Mouse (Mus musculus) CH12.LX (cell line): ENCODE results near the gene Dgcr8. TPM values are rescaled to one million over a fixed set of nuclear protein-coding genes. Genes with fewer than 3 reads are reported as not detected.

Experiments used
- DNase-seq: peaks from one replicate; pipeline ENCODE4 v3.0.0-alpha.2; 2013; ENCODE audit errors: extremely low read depth
- H3K27ac ChIP-seq: 2 replicates; pipeline ENCODE4 v1.5.1; 2012; ENCODE audit warnings: low read depth, mild to moderate bottlenecking, control low read depth, moderate library complexity; ENCODE audit not compliant: insufficient read depth
- H3K27me3 ChIP-seq: replicated peaks from 2 replicates; pipeline ENCODE3; 2012; ENCODE audit warnings: inconsistent platforms
- H3K36me3 ChIP-seq, 2 experiments: replicated peaks in 1 of 2; 2 replicates each; pipeline versions ENCODE3 to v1.6.1; 2012; ENCODE audit warnings: inconsistent platforms in 1 of 2, low read length in 1 of 2, mild to moderate bottlenecking in 1 of 2, mixed read lengths in 1 of 2, moderate library complexity in 1 of 2; ENCODE audit not compliant: control insufficient read depth in 1 of 2, insufficient read depth in 1 of 2
- H3K4me1 ChIP-seq, 2 experiments: 2 replicates each; pipeline ENCODE4 v1.6.1; 2012; ENCODE audit warnings: inconsistent platforms in 1 of 2, moderate library complexity in 1 of 2; ENCODE audit not compliant: insufficient read depth in 2 of 2, control insufficient read depth in 1 of 2
- H3K4me2 ChIP-seq: 2 replicates; pipeline ENCODE4 v1.6.1; 2012; ENCODE audit warnings: low read depth, mild to moderate bottlenecking, control low read depth; ENCODE audit not compliant: poor library complexity, insufficient read depth, severe bottlenecking
- H3K4me3 ChIP-seq, 3 experiments: fragments of 150-350 bp in 1 of 3; sonication (generic) in 1 of 3; replicated peaks in 1 of 3; 2 replicates each; pipeline versions ENCODE3 to v1.5.1; 2011 to 2012; ENCODE audit warnings: low read depth in 2 of 3, low read length in 2 of 3, mild to moderate bottlenecking in 2 of 3, moderate library complexity in 2 of 3, control low read depth in 1 of 3, improper control_type of control experiment in 1 of 3, inconsistent platforms in 1 of 3, mixed read lengths in 1 of 3; ENCODE audit not compliant: poor library complexity in 1 of 3
- H3K79me2 ChIP-seq: replicated peaks from 2 replicates; pipeline ENCODE4 v1.6.1; 2012; ENCODE audit warnings: mild to moderate bottlenecking, moderate library complexity; ENCODE audit not compliant: control insufficient read depth, poor library complexity, insufficient read depth, severe bottlenecking; ENCODE audit errors: extremely low read depth
- H3K9ac ChIP-seq: 2 replicates; pipeline ENCODE4 v1.6.1; 2012; ENCODE audit warnings: low read depth, mild to moderate bottlenecking, control low read depth, moderate library complexity; ENCODE audit not compliant: insufficient read depth
- H3K9me3 ChIP-seq: replicated peaks from 2 replicates; pipeline ENCODE3; 2012; ENCODE audit warnings: low read length, inconsistent platforms, mixed read lengths
- BHLHE40 ChIP-seq: IDR thresholded peaks from 2 replicates; pipeline ENCODE4 v1.6.1; 2011; ENCODE audit warnings: mild to moderate bottlenecking, low read depth, low read length, improper control_type of control experiment
- CHD2 ChIP-seq: IDR thresholded peaks from 2 replicates; pipeline ENCODE4 v1.6.1; 2011; ENCODE audit warnings: low read length, improper control_type of control experiment
- CTCF ChIP-seq, 2 experiments: IDR thresholded peaks in 1 of 2; conservative IDR thresholded peaks in 1 of 2; 2 replicates each; pipeline ENCODE4 v1.5.1; 2011 to 2012; ENCODE audit warnings: low read depth in 2 of 2, low read length in 2 of 2, improper control_type of control experiment in 1 of 2, inconsistent platforms in 1 of 2, mild to moderate bottlenecking in 1 of 2, moderate library complexity in 1 of 2
- E2F4 ChIP-seq: IDR thresholded peaks from 2 replicates; pipeline ENCODE4 v1.6.1; 2011; ENCODE audit warnings: low read depth, low read length, improper control_type of control experiment; ENCODE audit not compliant: insufficient replicate concordance
- ELF1 ChIP-seq: IDR thresholded peaks from 2 replicates; pipeline ENCODE4 v1.6.1; 2014; ENCODE audit warnings: low read depth, mild to moderate bottlenecking, inconsistent platforms, low read length, improper control_type of control experiment
- EP300 ChIP-seq: IDR thresholded peaks from 2 replicates; pipeline ENCODE4 v1.6.1; 2011; ENCODE audit warnings: low read length, improper control_type of control experiment
- GABPA ChIP-seq: IDR thresholded peaks from 2 replicates; pipeline ENCODE4 v1.6.1; 2012; ENCODE audit warnings: low read depth, low read length, improper control_type of control experiment, inconsistent platforms; ENCODE audit not compliant: insufficient replicate concordance
- HCFC1 ChIP-seq: IDR thresholded peaks from 2 replicates; pipeline ENCODE4 v1.6.1; 2012; ENCODE audit warnings: low read depth, mild to moderate bottlenecking, inconsistent platforms, low read length, improper control_type of control experiment
- IRF4 ChIP-seq: IDR thresholded peaks from 2 replicates; pipeline ENCODE4 v1.6.1; 2014; ENCODE audit warnings: low read depth, mild to moderate bottlenecking, inconsistent platforms, low read length, improper control_type of control experiment
- KAT2A ChIP-seq: IDR thresholded peaks from 2 replicates; pipeline ENCODE4 v1.6.1; 2012; ENCODE audit warnings: low read length, improper control_type of control experiment, inconsistent platforms; ENCODE audit not compliant: insufficient replicate concordance
- MAFK ChIP-seq: IDR thresholded peaks from 2 replicates; pipeline ENCODE4 v1.6.1; 2011; ENCODE audit warnings: low read length, improper control_type of control experiment; ENCODE audit not compliant: insufficient replicate concordance
- MAX ChIP-seq: IDR thresholded peaks from 2 replicates; pipeline ENCODE4 v1.6.1; 2011; ENCODE audit warnings: low read length, improper control_type of control experiment
- MAZ ChIP-seq: IDR thresholded peaks from 2 replicates; pipeline ENCODE4 v1.6.1; 2012; ENCODE audit warnings: low read depth, mild to moderate bottlenecking, inconsistent platforms, low read length, improper control_type of control experiment, moderate library complexity
- MEF2A ChIP-seq: IDR thresholded peaks from 2 replicates; pipeline ENCODE4 v1.6.1; 2014; ENCODE audit warnings: low read depth, mild to moderate bottlenecking, inconsistent platforms, low read length, improper control_type of control experiment, borderline replicate concordance
- MXI1 ChIP-seq: IDR thresholded peaks from 2 replicates; pipeline ENCODE4 v1.6.1; 2011; ENCODE audit warnings: mild to moderate bottlenecking, low read depth, low read length, improper control_type of control experiment
- MYC ChIP-seq: IDR thresholded peaks from 2 replicates; pipeline ENCODE4 v1.6.1; 2011; ENCODE audit warnings: low read depth, mild to moderate bottlenecking, improper control_type of control experiment, low read length
- NELFE ChIP-seq: IDR thresholded peaks from 2 replicates; pipeline ENCODE4 v1.6.1; 2011; ENCODE audit warnings: low read depth, low read length, improper control_type of control experiment
- PAX5 ChIP-seq: IDR thresholded peaks from 2 replicates; pipeline ENCODE4 v1.6.1; 2012; ENCODE audit warnings: low read length, inconsistent platforms, mixed read lengths
- RAD21 ChIP-seq: IDR thresholded peaks from 2 replicates; pipeline ENCODE4 v1.6.1; 2011; ENCODE audit warnings: low read depth, mild to moderate bottlenecking, low read length, improper control_type of control experiment, moderate library complexity
- SIN3A ChIP-seq: IDR thresholded peaks from 2 replicates; pipeline ENCODE4 v1.6.1; 2012; ENCODE audit warnings: low read length, improper control_type of control experiment, inconsistent platforms
- SMC3 ChIP-seq: IDR thresholded peaks from 2 replicates; pipeline ENCODE4 v1.6.1; 2011; ENCODE audit warnings: low read depth, low read length, improper control_type of control experiment
- TBP ChIP-seq: conservative IDR thresholded peaks from 2 replicates; pipeline ENCODE4 v1.6.1; 2011; ENCODE audit warnings: low read depth, low read length, improper control_type of control experiment
- TCF12 ChIP-seq: IDR thresholded peaks from 2 replicates; pipeline ENCODE4 v1.6.1; 2014; ENCODE audit warnings: low read depth, mild to moderate bottlenecking, inconsistent platforms, low read length, improper control_type of control experiment
- UBTF ChIP-seq: IDR thresholded peaks from 2 replicates; pipeline ENCODE4 v1.6.1; 2012; ENCODE audit warnings: low read depth, mild to moderate bottlenecking, inconsistent platforms, low read length, improper control_type of control experiment, moderate library complexity
- USF1 ChIP-seq: IDR thresholded peaks from 2 replicates; pipeline ENCODE4 v1.6.1; 2014; ENCODE audit warnings: low read depth, mild to moderate bottlenecking, inconsistent platforms, low read length, improper control_type of control experiment
- USF2 ChIP-seq: conservative IDR thresholded peaks from 2 replicates; pipeline ENCODE4 v1.6.1; 2011; ENCODE audit warnings: low read depth, low read length, improper control_type of control experiment
- ZMIZ1 ChIP-seq: IDR thresholded peaks from 2 replicates; pipeline ENCODE4 v1.6.1; 2012; ENCODE audit warnings: low read depth, mild to moderate bottlenecking, inconsistent platforms, low read length, improper control_type of control experiment
- dilution Hi-C: fragments of 300-500 bp; cut with MboI; formaldehyde crosslinking; loops from 2 replicates; pipeline ENCODE4 v1.14.3; 2020; ENCODE audit warnings: low sequenced_read_pairs; ENCODE audit not compliant: extremely low pct_unique_long_range_greater_than_20kb, extremely low pct_ligation_motif_present
- in situ Hi-C: fragments of 300-500 bp; cut with MboI; formaldehyde crosslinking; loops from 3 replicates; pipeline ENCODE4 v1.14.3; 2019; ENCODE audit warnings: low sequenced_read_pairs, low pct_ligation_motif_present, low pct_unique_long_range_greater_than_20kb, mixed read lengths
- polyA plus RNA-seq: library from polyadenylated mRNA; unstranded; fragments of >175 nt; gene quantifications from 2 replicates; pipeline ENCODE4 v1.2.1, GENCODE M21; 2012; ENCODE audit warnings: low read depth; ENCODE audit not compliant: insufficient read length
- total RNA-seq, 2 experiments: library from RNA; depleted of rRNA; stranded (reverse); fragments of 300-350 nt in 1 of 2; fragments of >200 nt in 1 of 2; gene quantifications; 2 replicates each; pipeline ENCODE4 v1.2.3; 2012 to 2014

Gene Dgcr8
- total and polyA plus RNA-seq, 3 experiments: 29.1 to 39.9 (median 31.8) TPM

- TF ChIP-seq TBP (no peak), PAX5 (no peak), EP300 (no peak), MXI1 (no peak), GABPA (no peak), CTCF (conservative IDR thresholded peaks at IDR 0.05 in 1 of 2, IDR thresholded peaks at IDR 0.05 in 1 of 2; ENCODE audit: low read depth in 2 of 2, low read length in 2 of 2) (peak; percentile 60 to 76), MEF2A (no peak), MYC (no peak), IRF4 (0 out of 2 replicates have a peak, but pooled peaks have one; percentile 20), MAZ (0 out of 2 replicates have a peak, but pooled peaks have one; percentile 27)
These were observed 67.5 kb downstream of the Dgcr8 start (continued) for GRCm38 (mm10) chr16:18221543-18221898.

GRCm38 (mm10) chr16:18220856-18221542 lies 68.0 kb downstream of the Dgcr8 start:
- no peak for DNase-seq
- peaks cover 31 to 41% of the 10 kb centered on the region in 2 experiments for H3K36me3 ChIP-seq
- dilution Hi-C loops: no loop called here
- no peaks in the 10 kb centered on the region for H3K79me2 ChIP-seq
- H3K27ac ChIP-seq: peak overlapping the region; percentile 68
- TF ChIP-seq ELF1 (no peak), NELFE (no peak), EP300 (peak; percentile 47; the same call in 1 of the 2 replicates), USF2 (no peak), TCF12 (no peak), MAZ (0 out of 2 replicates have a peak, but pooled peaks have one; percentile 11), MAX (no peak)
- TF ChIP-seq, all 38 proteins: peak for 2
- H3K9me3 ChIP-seq: no peaks in the 10 kb centered on the region
- H3K9ac ChIP-seq: 0 out of 2 replicates have a peak overlapping the region, but pooled peaks have one; percentile 11
- H3K4me3 ChIP-seq: peak overlapping the region in 2 of 3 experiments; percentile 3 to 54
- peak overlapping the region; percentile 88 for H3K4me2 ChIP-seq
- H3K27me3 ChIP-seq: no peaks in the 10 kb centered on the region
- in situ Hi-C loops: no loop called here
- peaks cover 42 to 59% of the 10 kb centered on the region in 2 experiments for H3K4me1 ChIP-seq

GRCm38 (mm10) chr16:18220001-18220400 lies 69.0 kb downstream of the Dgcr8 start:
- peak overlapping the region; percentile 88 for H3K4me2 ChIP-seq
- H3K9me3 ChIP-seq: no peaks in the 10 kb centered on the region
- peak; percentile 98 for DNase-seq
- no peaks in the 10 kb centered on the region for H3K27me3 ChIP-seq
- H3K4me1 ChIP-seq: peaks cover 42 to 59% of the 10 kb centered on the region in 2 experiments
- H3K79me2 ChIP-seq: no peaks in the 10 kb centered on the region
- in situ Hi-C loops: no loop called here
- H3K9ac ChIP-seq: peak overlapping the region; percentile 42
- H3K4me3 ChIP-seq: peak overlapping the region; percentile 48 to 54 (median 53)
- peak overlapping the region; percentile 93 for H3K27ac ChIP-seq
- peaks cover 24 to 31% of the 10 kb centered on the region in 2 experiments for H3K36me3 ChIP-seq
- dilution Hi-C loops: no loop called here
- TF ChIP-seq USF1: no peak
- peak; percentile 84 for TF ChIP-seq SIN3A
- peak; percentile 53; the same call in 1 of the 2 replicates for TF ChIP-seq BHLHE40
- TF ChIP-seq NELFE: peak; percentile 75
- TF ChIP-seq CTCF (conservative IDR thresholded peaks at IDR 0.05 in 1 of 2, IDR thresholded peaks at IDR 0.05 in 1 of 2; ENCODE audit: low read depth in 2 of 2, low read length in 2 of 2): no peak
- no peak for TF ChIP-seq PAX5
- TF ChIP-seq ZMIZ1: no peak; the same call in 1 of the 2 replicates
- no peak for TF ChIP-seq MYC
- no peak; the same call in 1 of the 2 replicates for TF ChIP-seq RAD21
- peak; percentile 77 for TF ChIP-seq MAX
- TF ChIP-seq ELF1: peak; percentile 89
- TF ChIP-seq MAFK: no peak
- peak; percentile 93 for TF ChIP-seq CHD2
- TF ChIP-seq UBTF: peak; percentile 10; the same call in 1 of the 2 replicates
- TF ChIP-seq KAT2A: no peak
- peak; percentile 61 for TF ChIP-seq HCFC1
- TF ChIP-seq EP300: peak; percentile 64
- TF ChIP-seq MAZ: peak; percentile 77; the same call in 1 of the 2 replicates
- TF ChIP-seq IRF4: peak; percentile 70
- TF ChIP-seq SMC3: peak; percentile 4; the same call in 1 of the 2 replicates
- TF ChIP-seq TBP: 0 out of 2 replicates have a peak, but pooled peaks have one; percentile 6
- no peak for TF ChIP-seq E2F4
